Mouse (Mus musculus) left cerebral cortex, postnatal 10 days (tissue): Measurements from ENCODE around the gene Ecm2. TPM values are rescaled to one million over a fixed set of nuclear protein-coding genes. Genes with fewer than 3 reads are reported as not detected.

Experiments
- DNase-seq, 2 experiments: peaks; one replicate each; pipeline ENCODE4 v3.0.0; 2021 to 2022; ENCODE audit warnings: low spot score in 2 of 2, mixed read lengths in 1 of 2; ENCODE audit errors: extremely low spot score in 1 of 2
- intact Hi-C: fragments of 180-260 bp; cut with DNase I; formaldehyde crosslinking; loops from one replicate; pipeline ENCODE4 v1.15.1; 2025
- total RNA-seq, 2 experiments: library from RNA; stranded (reverse); gene quantifications; 2 replicates each; pipeline ENCODE4 v1.2.3; 2021

The Ecm2 gene
- 1 to 10 TPM; 1.3 to 1.9 TPM for total RNA-seq

DNA sequence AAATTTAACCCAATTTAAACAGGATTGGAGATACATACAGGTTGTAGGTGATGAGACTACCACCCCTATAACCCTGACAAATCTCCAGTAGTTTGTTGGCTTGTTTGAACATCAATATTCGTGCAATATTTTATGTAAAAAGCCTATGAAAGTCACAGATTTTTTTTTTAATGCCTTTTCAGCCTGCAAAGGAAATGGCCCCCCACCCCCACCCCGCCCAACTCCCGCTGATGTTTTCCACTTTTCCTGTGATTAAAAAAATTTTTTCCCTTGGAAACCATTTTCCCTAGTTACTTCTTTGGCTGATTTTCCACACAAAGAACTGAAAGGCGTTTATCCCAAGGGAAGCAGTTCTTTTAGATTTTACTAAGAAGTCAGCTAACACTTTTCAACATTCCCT lies at the start of gene Ecm2:
Gene Ecm2, plus strand, starts transcription at position 301 of the 400 bp plus-strand sequence.
- intact Hi-C loops, result no loop called here

DNA sequence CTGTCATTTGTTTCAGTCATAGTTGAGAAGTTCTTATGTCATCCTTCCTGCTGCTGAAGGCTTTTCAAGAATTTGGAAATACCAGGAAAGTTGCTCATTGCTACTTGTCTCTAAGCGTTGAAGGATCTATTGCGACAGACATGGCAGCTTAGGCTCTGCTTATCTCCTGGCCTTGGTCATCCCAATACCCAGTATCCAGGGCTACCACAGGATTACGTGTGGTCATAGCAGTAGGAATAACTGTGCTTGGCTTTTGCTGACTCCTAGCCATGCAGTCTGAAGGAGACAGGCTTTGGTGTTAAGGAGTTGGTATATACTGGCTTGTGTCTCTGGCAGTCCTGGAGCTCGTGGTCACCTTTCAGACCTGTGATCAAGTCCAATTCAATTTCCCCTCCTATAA lies 44.3 kb upstream of the Ecm2 start:
- intact Hi-C loops, result no loop called here
- DNase-seq, result no peak

More for the DNA sequence above, at the start of gene Ecm2:
- DNase-seq, result no peak

DNA sequence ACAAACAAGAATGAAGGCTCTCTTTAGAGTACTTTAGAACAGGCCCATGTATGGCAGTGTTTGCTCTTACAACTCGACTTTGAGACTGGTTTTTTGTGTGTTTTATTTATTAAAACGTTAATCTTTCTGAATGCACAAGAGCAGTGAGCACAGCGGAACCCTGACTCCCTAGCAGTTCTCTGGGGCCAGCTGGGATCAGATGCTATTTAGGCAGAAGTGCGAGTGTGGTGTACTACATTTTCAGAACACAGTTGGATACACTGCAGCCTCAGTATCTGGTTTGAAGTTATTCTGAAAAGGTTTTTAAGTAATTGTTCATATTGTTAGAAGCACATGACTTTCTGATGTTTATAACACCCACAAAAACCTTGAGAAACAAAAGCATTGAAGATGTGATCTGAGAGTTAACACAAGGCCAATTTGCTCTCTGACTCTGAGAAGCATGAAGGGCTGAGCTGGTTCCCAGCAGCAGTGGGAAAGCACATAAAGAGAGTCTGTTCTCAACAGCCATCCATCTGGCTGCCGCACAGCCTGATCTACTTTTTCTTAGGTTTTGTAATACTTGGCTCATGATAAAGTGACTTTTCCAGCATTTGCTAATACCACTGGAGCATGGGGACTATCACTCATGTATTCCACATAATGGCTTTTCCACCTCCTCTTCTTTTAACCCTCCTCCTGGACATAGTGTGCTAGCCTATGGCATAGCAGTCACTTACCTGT lies 43.8 kb upstream of the Ecm2 start:
- DNase-seq, result no peak
- intact Hi-C loops, result no loop called here

GRCm38 (mm10) chr13:49461458-49462132 lies 43.0 kb upstream of the Ecm2 start:
- intact Hi-C loops, result no loop called here
- no peak for DNase-seq

GRCm38 (mm10) chr13:49462921-49463320 lies 41.7 kb upstream of the Ecm2 start:
- no peak for DNase-seq
- intact Hi-C loops, result no loop called here

DNA sequence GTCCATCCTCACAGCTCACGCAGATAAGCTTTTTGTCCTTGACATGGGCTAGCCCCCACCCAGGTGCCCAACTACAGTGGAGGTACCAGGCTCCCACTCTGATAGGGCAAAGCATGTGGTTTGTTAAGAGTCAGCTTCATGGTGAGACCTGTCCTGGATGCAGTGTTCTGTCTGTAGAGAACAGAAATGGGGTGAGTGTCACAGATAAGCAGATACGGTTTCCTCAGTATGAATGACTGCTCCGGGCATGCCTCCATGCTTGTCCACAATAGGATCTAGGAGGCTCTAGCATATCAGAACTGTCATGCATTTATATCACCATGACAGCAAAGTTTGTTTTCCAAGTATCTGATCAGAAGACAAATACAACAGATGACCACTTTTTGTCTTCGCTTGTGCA lies 38.7 kb upstream of the Ecm2 start:
- DNase-seq, result no peak
- intact Hi-C loops, result no loop called here

DNA sequence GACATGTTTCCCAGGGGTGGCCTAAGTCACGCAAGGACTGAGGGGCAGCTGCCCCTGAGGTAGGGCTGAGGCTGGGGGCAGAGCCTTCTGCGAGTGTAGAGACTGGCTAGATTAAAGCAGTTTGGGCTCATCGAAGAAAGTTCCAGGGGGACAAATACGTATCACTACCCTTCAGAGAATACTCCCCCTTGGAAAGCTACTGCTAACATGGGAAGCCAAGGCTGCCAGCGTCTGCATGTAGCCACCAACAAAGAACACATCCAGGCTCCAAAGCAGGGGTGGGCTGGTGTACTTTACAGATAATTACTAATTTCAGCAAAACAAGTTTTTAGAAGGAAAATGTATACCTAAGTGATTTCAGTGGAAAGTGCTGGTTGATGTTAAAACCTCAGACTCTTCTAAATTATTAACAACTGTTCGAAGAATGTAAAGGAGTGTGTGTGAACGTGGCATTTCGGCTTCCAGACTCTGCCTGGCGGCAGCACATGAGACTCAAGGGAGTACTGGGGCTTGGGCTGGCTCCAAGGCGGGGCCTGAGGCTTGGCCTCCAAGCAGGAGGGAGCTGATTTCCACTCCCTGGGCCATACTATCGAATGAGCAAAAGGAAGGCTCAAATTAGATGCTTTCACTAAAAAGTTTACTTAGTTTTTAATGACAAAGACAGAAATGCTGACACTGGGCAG lies 38.1 kb upstream of the Ecm2 start:
- intact Hi-C loops, result no loop called here
- DNase-seq, result peak in 1 of 2 experiments; percentile 62

GRCm38 (mm10) chr13:49467585-49467984 lies 37.0 kb upstream of the Ecm2 start:
- intact Hi-C loops, result no loop called here
- DNase-seq, result no peak

GRCm38 (mm10) chr13:49469002-49469401 lies 35.6 kb upstream of the Ecm2 start:
- intact Hi-C loops, result no loop called here
- DNase-seq, result no peak

DNA sequence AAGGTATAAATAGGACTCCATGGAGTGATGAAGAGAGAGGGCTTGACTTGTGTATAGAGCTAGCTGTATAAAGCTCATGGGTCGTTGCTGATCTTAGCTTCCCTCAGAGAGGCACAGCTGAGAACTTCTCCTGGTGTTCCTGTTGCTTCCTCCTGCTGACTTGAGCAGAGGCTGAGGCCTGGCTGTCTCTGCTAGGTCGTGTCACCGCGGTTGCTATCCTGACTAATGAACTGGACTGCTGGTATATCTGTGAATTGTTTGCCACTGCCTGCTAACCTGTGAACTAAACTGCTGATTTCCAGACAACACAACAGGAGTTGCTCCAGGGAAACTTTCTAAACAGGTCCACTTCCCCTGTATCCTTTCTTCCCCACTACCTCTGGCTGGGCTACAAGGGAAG lies 34.3 kb upstream of the Ecm2 start:
- intact Hi-C loops, result no loop called here
- DNase-seq, result no peak

DNA sequence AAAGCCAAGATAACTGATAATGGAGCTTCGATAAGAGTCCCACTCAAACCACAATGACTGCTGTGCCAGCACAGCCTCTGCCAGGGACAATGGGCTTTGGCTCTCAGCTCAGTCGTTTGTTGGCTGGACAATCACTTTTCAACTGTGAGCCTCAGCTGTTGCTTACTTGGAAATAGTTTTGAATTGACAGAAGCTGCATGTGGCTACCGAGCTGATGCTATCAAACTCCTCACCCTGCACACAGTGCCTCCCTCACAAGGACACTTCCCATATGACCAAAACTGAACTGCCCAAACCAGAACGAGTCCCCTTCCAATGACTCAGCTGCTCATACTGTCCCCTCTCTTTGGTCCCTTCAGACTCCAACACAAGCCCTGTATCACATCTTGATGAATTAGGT lies 33.8 kb upstream of the Ecm2 start:
- intact Hi-C loops, result no loop called here

DNA sequence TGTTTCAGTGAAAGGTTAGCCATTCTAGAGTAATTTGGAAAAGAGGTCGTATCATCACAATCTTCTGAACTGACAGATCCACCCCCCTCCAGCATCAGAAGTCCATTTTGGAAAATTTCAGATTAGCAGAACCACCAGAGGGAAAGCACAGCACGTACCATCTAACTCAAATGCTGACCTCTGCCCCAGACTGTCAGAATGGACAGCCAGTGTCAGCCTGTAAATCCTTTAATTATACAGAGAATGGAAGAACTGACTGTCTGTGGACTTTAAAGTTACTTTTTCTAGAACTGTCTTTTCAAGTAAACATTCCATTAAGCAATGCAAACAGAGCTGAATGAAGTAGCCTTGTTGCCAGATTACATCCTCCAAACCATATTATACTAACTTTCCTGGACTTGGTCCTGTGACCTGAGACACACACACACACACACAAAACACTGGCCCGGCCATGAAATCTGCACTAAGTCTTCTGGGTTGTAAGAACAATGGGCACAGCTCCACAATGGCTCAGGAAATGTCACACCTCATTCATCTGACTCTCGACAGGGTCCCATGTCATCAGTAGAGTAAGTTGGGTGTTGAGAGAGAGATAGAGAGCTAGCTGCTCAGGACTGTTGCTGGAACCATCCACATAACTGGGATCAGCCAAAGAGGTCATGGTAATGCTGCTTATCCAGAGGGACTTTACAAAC lies 32.5 kb upstream of the Ecm2 start:
- DNase-seq, result no peak

More for the DNA sequence above, 33.8 kb upstream of the Ecm2 start:
- DNase-seq, result no peak

DNA sequence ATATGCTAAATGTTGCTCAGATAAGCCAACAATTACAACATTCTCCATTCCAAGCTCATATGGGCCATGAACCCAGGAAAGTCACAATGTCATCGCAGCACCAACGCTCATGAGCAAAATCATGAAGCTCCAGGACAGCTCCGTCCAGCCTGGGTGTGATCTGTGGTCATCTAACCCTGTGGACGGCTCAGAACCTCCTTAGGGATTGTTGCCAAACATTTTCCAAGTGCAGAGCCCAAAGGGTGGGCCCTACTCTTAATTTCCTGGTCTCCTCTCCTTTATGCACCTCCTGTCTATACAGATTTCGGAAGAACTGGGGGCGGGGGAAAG lies 32.0 kb upstream of the Ecm2 start:
- intact Hi-C loops, result no loop called here

More for the DNA sequence above, 32.5 kb upstream of the Ecm2 start:
- intact Hi-C loops, result no loop called here

DNA sequence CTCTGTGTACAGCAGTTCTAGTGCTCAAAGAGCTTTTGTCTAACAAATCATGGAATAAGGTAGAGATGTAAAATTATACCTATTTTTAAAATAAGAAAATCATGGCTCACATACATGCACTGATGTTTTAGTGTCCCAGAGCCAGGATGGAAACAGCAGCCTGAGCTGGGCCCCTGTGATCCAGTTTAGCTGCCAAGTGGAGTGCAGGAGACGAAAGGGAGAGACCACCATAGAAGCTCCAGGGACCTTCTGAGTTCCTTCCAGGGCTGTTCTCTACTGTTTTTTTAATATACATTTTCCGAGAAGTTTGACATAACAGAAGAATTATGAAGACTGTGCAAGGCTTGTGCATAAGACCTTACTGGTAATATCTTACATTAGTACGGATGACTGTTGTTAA lies 26.7 kb upstream of the Ecm2 start:
- intact Hi-C loops, result no loop called here
- no peak for DNase-seq

More for the DNA sequence above, 32.0 kb upstream of the Ecm2 start:
- DNase-seq, result no peak

- intact Hi-C loops, result no loop called here
- DNase-seq, result no peak
Measured at GRCm38 (mm10) chr13:49478851-49479374, 25.7 kb upstream of the Ecm2 start.

DNA sequence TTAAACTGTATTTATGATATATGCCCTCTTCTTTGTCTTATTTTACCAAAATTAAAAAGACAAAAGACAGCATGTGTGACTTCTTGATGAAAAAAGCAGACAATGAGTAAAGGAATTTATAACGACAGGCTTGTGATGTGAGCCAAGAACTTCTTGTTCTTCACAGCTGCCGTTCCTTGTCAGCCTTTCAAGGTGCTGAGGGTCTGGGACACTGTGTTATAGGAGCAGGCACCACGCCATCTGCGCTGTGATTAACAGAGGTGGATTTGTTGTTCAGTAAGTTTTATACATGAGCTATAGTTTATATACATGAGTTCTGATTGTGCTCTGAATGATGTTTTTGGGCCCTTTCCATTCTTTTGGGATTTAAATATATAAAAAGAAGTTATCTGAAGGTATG lies 25.2 kb upstream of the Ecm2 start:
- DNase-seq, result no peak
- intact Hi-C loops, result no loop called here

DNA sequence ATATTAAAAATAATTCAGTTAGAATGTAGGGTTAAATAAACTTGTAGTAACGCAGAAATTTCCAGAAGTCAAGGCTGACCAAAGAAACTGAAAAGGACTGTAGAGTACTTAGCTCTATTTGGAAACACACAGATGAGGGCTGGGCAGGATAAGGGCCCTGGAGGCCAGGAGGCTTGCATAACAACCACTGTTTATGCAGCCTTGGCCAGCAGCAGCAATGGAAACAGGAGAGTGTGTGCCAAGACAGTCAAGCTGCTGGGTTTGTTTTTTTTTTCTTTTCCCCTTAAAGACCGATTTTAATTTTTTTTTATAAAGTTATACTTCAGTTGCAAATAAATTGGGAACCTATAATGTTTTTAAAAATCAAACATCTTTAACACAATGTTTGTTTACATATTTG lies 24.6 kb upstream of the Ecm2 start:
- intact Hi-C loops, result no loop called here
- peak in 1 of 2 experiments; percentile 76 for DNase-seq

GRCm38 (mm10) chr13:49480551-49480950 lies 24.1 kb upstream of the Ecm2 start:
- intact Hi-C loops, result no loop called here
- DNase-seq, result no peak

- DNase-seq, result no peak
- intact Hi-C loops, result no loop called here
Measured at GRCm38 (mm10) chr13:49485388-49485787, 19.2 kb upstream of the Ecm2 start.
